23 mouse cellular contexts compared by ENCODE assay signal in the genomic region with DNA sequence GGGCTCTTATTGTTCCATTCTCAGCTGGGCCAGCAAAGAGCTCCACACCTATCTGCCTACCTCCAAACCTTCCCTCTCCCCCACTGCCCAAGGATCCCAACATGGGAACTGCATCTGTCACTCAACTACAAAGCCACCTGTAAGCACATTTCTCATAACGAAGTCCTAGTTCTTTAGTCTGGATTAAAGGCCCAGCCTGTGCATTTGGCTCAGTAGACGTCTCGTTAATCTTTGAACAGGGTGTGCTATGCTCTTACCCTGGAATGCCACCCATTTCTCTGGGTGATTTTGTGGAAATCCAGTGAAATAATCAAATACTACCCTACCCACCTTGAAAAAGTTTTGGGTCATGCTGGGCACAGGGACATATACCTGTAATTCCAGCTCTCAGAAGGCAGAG.
DNase-seq lines count a peak whose midpoint lies in the region; TF ChIP-seq lines count a peak whose summit lies in the region.
"Had no signal": no experiment of that assay in that cellular context is flagged by ENCODE, and none has a peak within 500 bp of the region (broad histone marks: within the 10 kb centered on the region; RNA-seq: fewer than 3 reads in every experiment).

No protein-coding gene starts in this region.

- H3K9me3 ChIP-seq in CH12.LX (replicated peaks; ENCODE audit: low read length), result no peaks in the 10 kb centered on the region
- no peaks in the 10 kb centered on the region for H3K9me3 ChIP-seq in embryonic facial prominence, embryonic 10.5 days
- H3K9me3 ChIP-seq: embryonic facial prominence, embryonic 12.5 days; forebrain, embryonic 15.5 days; hindbrain, embryonic 12.5 days; intestine, embryonic 15.5 days; limb, embryonic 13.5 days; megakaryocyte, embryonic 14.5 days; midbrain, embryonic 12.5 days; neural tube, embryonic 12.5 days had no signal

- in situ Hi-C loops in CH12.LX (cut with MboI; ENCODE audit: low pct_ligation_motif_present, low pct_unique_long_range_greater_than_20kb, low sequenced_read_pairs), result no loop called here

- H3K4me2 ChIP-seq in CH12.LX (ENCODE audit: insufficient read depth, low read depth, poor library complexity, severe bottlenecking), result no peak overlapping the region
- H3K4me2 ChIP-seq: embryonic facial prominence, embryonic 12.5 days; forebrain, embryonic 15.5 days; hindbrain, embryonic 12.5 days; intestine, embryonic 15.5 days; limb, embryonic 13.5 days; liver, embryonic 11.5 days; midbrain, embryonic 12.5 days; neural tube, embryonic 12.5 days had no signal

- no peak overlapping the region for H3K4me3 ChIP-seq in CH12.LX (replicated peaks in 1 of 3; ENCODE audit: low read depth in 2 of 3, low read length in 2 of 3, poor library complexity in 1 of 3)
- H3K4me3 ChIP-seq in embryonic facial prominence, embryonic 10.5 days, result no peak overlapping the region
- H3K4me3 ChIP-seq: embryonic facial prominence, embryonic 12.5 days; forebrain, embryonic 15.5 days; hindbrain, embryonic 12.5 days; intestine, embryonic 15.5 days; left cerebral cortex, adult 2 months; limb, embryonic 13.5 days; megakaryocyte, embryonic 14.5 days; midbrain, embryonic 12.5 days; myocyte; neural tube, embryonic 12.5 days had no signal

- peak overlapping the region; percentile 47 for H3K27ac ChIP-seq in CH12.LX (ENCODE audit: insufficient read depth, low read depth)
- H3K27ac ChIP-seq in embryonic facial prominence, embryonic 10.5 days (replicated peaks), result peak overlapping the region; percentile 19; the same call in 1 of the 2 replicates
- H3K27ac ChIP-seq: embryonic facial prominence, embryonic 12.5 days; forebrain, embryonic 15.5 days; hindbrain, embryonic 12.5 days; hindbrain, postnatal 0 days; intestine, embryonic 15.5 days; left cerebral cortex, adult 2 months; limb, embryonic 13.5 days; midbrain, embryonic 12.5 days; neural tube, embryonic 12.5 days had no signal

- no peak for TF ChIP-seq EP300 in CH12.LX (IDR thresholded peaks at IDR 0.05; ENCODE audit: low read length)

- no peak for TF ChIP-seq POLR2A in CH12.LX (IDR thresholded peaks at IDR 0.05; ENCODE audit: low read depth, low read length)

- H3K27me3 ChIP-seq in CH12.LX (replicated peaks), result no peaks in the 10 kb centered on the region
- H3K27me3 ChIP-seq in embryonic facial prominence, embryonic 10.5 days (replicated peaks; ENCODE audit: low read depth, poor library complexity, severe bottlenecking), result no peaks in the 10 kb centered on the region
- H3K27me3 ChIP-seq: embryonic facial prominence, embryonic 12.5 days; forebrain, embryonic 15.5 days; hindbrain, embryonic 12.5 days; intestine, embryonic 15.5 days; limb, embryonic 13.5 days; midbrain, embryonic 12.5 days; neural tube, embryonic 12.5 days had no signal

- dilution Hi-C loops in CH12.LX (cut with MboI; ENCODE audit: extremely low pct_ligation_motif_present, extremely low pct_unique_long_range_greater_than_20kb, low sequenced_read_pairs), result no loop called here

- H3K4me1 ChIP-seq in CH12.LX (ENCODE audit: control insufficient read depth in 1 of 2, insufficient read depth in 2 of 2), result peaks cover 31 to 52% of the 10 kb centered on the region in 2 experiments
- H3K4me1 ChIP-seq in embryonic facial prominence, embryonic 10.5 days, result peaks cover 81% of the 10 kb centered on the region
- H3K4me1 ChIP-seq: forebrain, embryonic 15.5 days; midbrain, embryonic 12.5 days; neural tube, embryonic 12.5 days had no signal

- no peak overlapping the region for H3K9ac ChIP-seq in CH12.LX (ENCODE audit: insufficient read depth, low read depth)
- H3K9ac ChIP-seq: embryonic facial prominence, embryonic 12.5 days; forebrain, embryonic 15.5 days; hindbrain, embryonic 12.5 days; intestine, embryonic 15.5 days; limb, embryonic 13.5 days; midbrain, embryonic 12.5 days; neural tube, embryonic 12.5 days had no signal

- peak; percentile 22 for DNase-seq in kidney, adult 18-20 months
- DNase-seq in kidney, postnatal 14 days, result no peak
- DNase-seq in CH12.LX (ENCODE audit: extremely low read depth), result no peak
- no peak for DNase-seq in embryonic facial prominence, embryonic 10.5 days (ENCODE audit: low spot score)
- peak; percentile 30 to 58 for DNase-seq in kidney, postnatal 36 days
- DNase-seq in thymus, postnatal 36 days, result no peak
- DNase-seq in cerebellum, postnatal 14 days, result no peak
- DNase-seq: B cell, adult 2 months; cerebellum, adult 2 months; cerebellum, postnatal 36 days; lung, postnatal 4 days had no signal

- no peaks in the 10 kb centered on the region for H3K36me3 ChIP-seq in CH12.LX (replicated peaks in 1 of 2; ENCODE audit: control insufficient read depth in 1 of 2, insufficient read depth in 1 of 2, low read length in 1 of 2)
- H3K36me3 ChIP-seq in embryonic facial prominence, embryonic 10.5 days (replicated peaks), result no peaks in the 10 kb centered on the region
- H3K36me3 ChIP-seq: embryonic facial prominence, embryonic 12.5 days; forebrain, embryonic 15.5 days; hindbrain, embryonic 12.5 days; intestine, embryonic 15.5 days; limb, embryonic 13.5 days; midbrain, embryonic 12.5 days; neural tube, embryonic 12.5 days had no signal

- TF ChIP-seq RAD21 in CH12.LX (IDR thresholded peaks at IDR 0.05; ENCODE audit: low read depth, low read length), result no peak

- H3K79me2 ChIP-seq in CH12.LX (replicated peaks; ENCODE audit: control insufficient read depth, extremely low read depth, insufficient read depth, poor library complexity, severe bottlenecking), result no peaks in the 10 kb centered on the region

- 84% methylated on average over 3 of the region's 3 CpGs for WGBS in embryonic facial prominence, embryonic 10.5 days

- no peak for TF ChIP-seq CTCF in CH12.LX (conservative IDR thresholded peaks at IDR 0.05 in 1 of 2, IDR thresholded peaks at IDR 0.05 in 1 of 2; ENCODE audit: low read depth in 2 of 2, low read length in 2 of 2)

TF ChIP-seq in CH12.LX, 34 proteins besides CTCF, POLR2A, EP300 and RAD21:
- TF ChIP-seq JUND (conservative IDR thresholded peaks at IDR 0.05; ENCODE audit: low read depth, low read length) (no peak), ZC3H11A (IDR thresholded peaks at IDR 0.05; ENCODE audit: low read depth, low read length) (no peak), CHD2 (IDR thresholded peaks at IDR 0.05; ENCODE audit: low read length) (no peak), SIN3A (IDR thresholded peaks at IDR 0.05; ENCODE audit: low read length) (no peak), ETS1 (conservative IDR thresholded peaks at IDR 0.05; ENCODE audit: low read depth, low read length) (no peak), ZMIZ1 (IDR thresholded peaks at IDR 0.05; ENCODE audit: low read depth, low read length) (no peak), KAT2A (IDR thresholded peaks at IDR 0.05; ENCODE audit: insufficient replicate concordance, low read length) (no peak), TBP (conservative IDR thresholded peaks at IDR 0.05; ENCODE audit: low read depth, low read length) (no peak), GABPA (IDR thresholded peaks at IDR 0.05; ENCODE audit: insufficient replicate concordance, low read depth, low read length) (no peak), SMC3 (IDR thresholded peaks at IDR 0.05; ENCODE audit: low read depth, low read length) (no peak), USF2 (conservative IDR thresholded peaks at IDR 0.05; ENCODE audit: low read depth, low read length) (no peak), UBTF (IDR thresholded peaks at IDR 0.05; ENCODE audit: low read depth, low read length) (no peak), PAX5 (IDR thresholded peaks at IDR 0.05; ENCODE audit: low read length) (no peak), BHLHE40 (IDR thresholded peaks at IDR 0.05; ENCODE audit: low read depth, low read length) (no peak), ZKSCAN1 (IDR thresholded peaks at IDR 0.05; ENCODE audit: borderline replicate concordance, low read depth, low read length) (no peak), NRF1 (IDR thresholded peaks at IDR 0.05; ENCODE audit: low read depth, low read length) (no peak)

Comparison
In these comparisons a context has a peak if more than half of its experiments do, and no peak if none do; other contexts are left out.
1. DNase-seq: peak in kidney, adult 18-20 months (single experiment) and kidney, postnatal 36 days (2 of 2); none in kidney, postnatal 14 days (single experiment), CH12.LX (single experiment), embryonic facial prominence, embryonic 10.5 days (single experiment), thymus, postnatal 36 days (0 of 2) and cerebellum, postnatal 14 days (0 of 2).